Mouse (Mus musculus): ENCODE data around the gene Selenow. TPM values are rescaled to one million over a fixed set of nuclear protein-coding genes. Genes with fewer than 3 reads are reported as not detected.
"Not testable (repeated sequence)": the region's sequence is repeated elsewhere in the genome, so short reads cannot be mapped to it uniquely, and the experiment has no call there.

Gene Selenow
- total RNA-seq, 2 experiments from 2014 or later = 25.3 to 52.4 TPM

GRCm38 (mm10) chr7:15948381-15948941, 26.3 kb upstream of the Selenow start:
- peak; percentile 76 for ATAC-seq (replicated peaks; ENCODE audit: low FRiP score, poor library complexity, severe bottlenecking)

- no peak for ATAC-seq (replicated peaks; ENCODE audit: low FRiP score, poor library complexity, severe bottlenecking)
These were observed 25.6 kb upstream of the Selenow start for GRCm38 (mm10) chr7:15947653-15948260.

GRCm38 (mm10) chr7:15945721-15946536, 23.7 kb upstream of the Selenow start, which contains the start of gene Nop53:
Nop53 (minus strand) TSS chr7:15946074.
- ATAC-seq (replicated peaks; ENCODE audit: low FRiP score, poor library complexity, severe bottlenecking) = peak; percentile 87

GRCm38 (mm10) chr7:15945211-15945610, 23.0 kb upstream of the Selenow start:
- ATAC-seq (replicated peaks; ENCODE audit: low FRiP score, poor library complexity, severe bottlenecking) = no peak

GRCm38 (mm10) chr7:15944311-15944710, 22.1 kb upstream of the Selenow start:
- no peak for ATAC-seq (replicated peaks; ENCODE audit: low FRiP score, poor library complexity, severe bottlenecking)

- no peak for ATAC-seq (replicated peaks; ENCODE audit: low FRiP score, poor library complexity, severe bottlenecking)
These were observed 16.4 kb upstream of the Selenow start for GRCm38 (mm10) chr7:15938621-15939020.

GRCm38 (mm10) chr7:15937491-15937890, 15.3 kb upstream of the Selenow start:
- no peak for ATAC-seq (replicated peaks; ENCODE audit: low FRiP score, poor library complexity, severe bottlenecking)

GRCm38 (mm10) chr7:15933437-15934359, 11.5 kb upstream of the Selenow start:
- ATAC-seq (replicated peaks; ENCODE audit: low FRiP score, poor library complexity, severe bottlenecking) = no peak

- no peak for ATAC-seq (replicated peaks; ENCODE audit: low FRiP score, poor library complexity, severe bottlenecking)
These were observed 9.4 kb upstream of the Selenow start for GRCm38 (mm10) chr7:15931635-15932034.

GRCm38 (mm10) chr7:15930543-15930942, 8.3 kb upstream of the Selenow start:
- no peak for ATAC-seq (replicated peaks; ENCODE audit: low FRiP score, poor library complexity, severe bottlenecking)

- ATAC-seq (replicated peaks; ENCODE audit: low FRiP score, poor library complexity, severe bottlenecking) = peak; percentile 91
These were observed 7.7 kb upstream of the Selenow start for GRCm38 (mm10) chr7:15929910-15930309.

GRCm38 (mm10) chr7:15921796-15922195, 406 bp downstream of the Selenow start:
- peak; percentile 28 for ATAC-seq (replicated peaks; ENCODE audit: low FRiP score, poor library complexity, severe bottlenecking)

GRCm38 (mm10) chr7:15920645-15921190, 1.5 kb downstream of the Selenow start:
- ATAC-seq (replicated peaks; ENCODE audit: low FRiP score, poor library complexity, severe bottlenecking) = no peak

- ATAC-seq (replicated peaks; ENCODE audit: low FRiP score, poor library complexity, severe bottlenecking) = no peak
These were observed 2.3 kb downstream of the Selenow start for GRCm38 (mm10) chr7:15919947-15920346.

- no peak for ATAC-seq (replicated peaks; ENCODE audit: low FRiP score, poor library complexity, severe bottlenecking)
These were observed 3.8 kb downstream of the Selenow start for GRCm38 (mm10) chr7:15918371-15918770.

- no peak for ATAC-seq (replicated peaks; ENCODE audit: low FRiP score, poor library complexity, severe bottlenecking)
These were observed 5.2 kb downstream of the Selenow start for GRCm38 (mm10) chr7:15916996-15917395.

- ATAC-seq (replicated peaks; ENCODE audit: low FRiP score, poor library complexity, severe bottlenecking) = no peak
These were observed 6.0 kb downstream of the Selenow start for GRCm38 (mm10) chr7:15916134-15916723.

GRCm38 (mm10) chr7:15915695-15916094, 6.5 kb downstream of the Selenow start:
- not testable (repeated sequence) for ATAC-seq (replicated peaks; ENCODE audit: low FRiP score, poor library complexity, severe bottlenecking)

- no peak for ATAC-seq (replicated peaks; ENCODE audit: low FRiP score, poor library complexity, severe bottlenecking)
These were observed 7.5 kb downstream of the Selenow start for GRCm38 (mm10) chr7:15914751-15915150.

All from erythroid progenitor cell, adult 5-6 weeks (primary cell).